In the genomic region with DNA sequence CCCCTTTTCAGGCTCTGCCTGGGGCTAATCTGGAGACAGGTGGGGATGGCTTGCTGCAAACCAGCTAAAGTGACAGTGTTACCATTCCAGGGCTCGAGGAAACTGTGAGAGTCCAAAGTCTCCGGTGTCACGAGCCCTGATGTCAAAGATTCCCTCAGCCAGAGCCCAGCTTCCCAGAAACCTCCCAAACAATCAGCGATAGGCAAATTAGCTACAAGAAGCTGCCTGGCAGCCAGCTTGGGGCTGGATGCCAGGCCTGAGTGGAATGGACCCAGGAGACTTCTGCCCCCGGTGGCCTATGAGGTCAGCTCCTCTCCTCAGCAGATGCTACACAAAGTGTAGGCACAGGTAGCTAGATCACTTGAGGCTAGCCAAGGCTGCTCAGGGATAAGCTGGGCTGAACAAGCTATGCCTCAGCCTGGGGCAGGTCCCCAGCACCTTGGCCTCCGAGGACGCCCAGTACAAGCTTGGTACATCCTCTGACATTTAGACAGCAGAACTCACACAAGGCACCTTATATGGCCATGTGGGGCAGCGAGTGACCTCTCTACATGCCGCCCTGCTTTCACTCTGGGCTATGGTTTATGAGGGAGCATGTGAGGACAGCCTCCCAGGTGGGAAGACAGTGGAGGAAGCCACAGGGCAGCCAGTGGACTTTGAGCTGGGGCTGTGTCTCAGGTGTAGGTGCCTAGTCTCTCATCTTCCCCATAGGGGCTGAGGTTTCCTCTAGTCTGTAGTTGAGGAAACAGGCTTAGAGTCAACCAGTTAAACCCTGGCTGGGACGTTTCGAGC, we compare ENCODE assay signal across 11 mouse cellular contexts. TPM values are rescaled to one million over a fixed set of nuclear protein-coding genes. Genes with fewer than 3 reads are reported as not detected.
DNase-seq lines count a peak whose midpoint lies in the region; ATAC-seq lines count a peak whose summit lies in the region.
"Had no signal": no experiment of that assay in that cellular context is flagged by ENCODE, and none has a peak within 500 bp of the region (broad histone marks: within the 10 kb centered on the region; RNA-seq: fewer than 3 reads in every experiment).

No protein-coding gene starts in this region.

- 78% methylated on average over 11 of the region's 11 CpGs for WGBS in kidney, embryonic 15.5 days
- WGBS in intestine, embryonic 16.5 days, result 62% methylated on average over 11 of the region's 11 CpGs
- 88% methylated on average over 11 of the region's 11 CpGs for WGBS in forebrain, embryonic 13.5 days

- no peak overlapping the region for H3K27ac ChIP-seq in kidney, embryonic 15.5 days
- H3K27ac ChIP-seq in intestine, embryonic 16.5 days (ENCODE audit: low read length), result peak overlapping the region; percentile 58
- H3K27ac ChIP-seq in forebrain, embryonic 13.5 days, result no peak overlapping the region
- H3K27ac ChIP-seq: macrophage had no signal

- no peak overlapping the region for H3K9ac ChIP-seq in kidney, embryonic 15.5 days
- 0 out of 2 replicates have a peak overlapping the region, but pooled peaks have one; percentile 19 for H3K9ac ChIP-seq in intestine, embryonic 16.5 days (ENCODE audit: low read depth, low read length)
- no peak overlapping the region for H3K9ac ChIP-seq in forebrain, embryonic 13.5 days

- peaks cover 22% of the 10 kb centered on the region for H3K4me1 ChIP-seq in kidney, embryonic 15.5 days
- H3K4me1 ChIP-seq in intestine, embryonic 16.5 days (ENCODE audit: control insufficient read depth, insufficient read depth, low read length), result peaks cover 40% of the 10 kb centered on the region
- H3K4me1 ChIP-seq in forebrain, embryonic 13.5 days, result 0 out of 2 replicates have a peak, but pooled peaks cover 4% of the 10 kb centered on the region

- peak; percentile 75 for DNase-seq in kidney, adult 18-20 months
- DNase-seq in adrenal gland, postnatal 14 days, result peak; percentile 49
- DNase-seq in frontal cortex, postnatal 36 days (ENCODE audit: low spot score in 2 of 2), result no peak
- DNase-seq in left cerebral cortex, adult 8-10 months (ENCODE audit: low spot score in 2 of 2), result no peak
- DNase-seq: gastrocnemius, postnatal 14 days had no signal

- H3K27me3 ChIP-seq in kidney, embryonic 15.5 days, result no peaks in the 10 kb centered on the region
- H3K27me3 ChIP-seq in intestine, embryonic 16.5 days (replicated peaks; ENCODE audit: control insufficient read depth, insufficient read depth, low read length), result no peaks in the 10 kb centered on the region
- H3K27me3 ChIP-seq in forebrain, embryonic 13.5 days, result no peaks in the 10 kb centered on the region

- no peaks in the 10 kb centered on the region for H3K36me3 ChIP-seq in kidney, embryonic 15.5 days
- no peaks in the 10 kb centered on the region for H3K36me3 ChIP-seq in intestine, embryonic 16.5 days (ENCODE audit: control insufficient read depth, insufficient read depth, low read length)
- no peaks in the 10 kb centered on the region for H3K36me3 ChIP-seq in forebrain, embryonic 13.5 days (ENCODE audit: poor library complexity, severe bottlenecking)
- H3K36me3 ChIP-seq: forebrain, embryonic 10.5 days had no signal

- no peak for ATAC-seq in kidney, embryonic 15.5 days (replicated peaks; ENCODE audit: low FRiP score)
- ATAC-seq in intestine, embryonic 16.5 days, result peak; percentile 74
- ATAC-seq in megakaryocyte, adult 5-6 weeks (ENCODE audit: poor library complexity, severe bottlenecking), result 0 out of 2 replicates have a peak, but pooled peaks have one; percentile 9
- ATAC-seq in forebrain, embryonic 13.5 days, result no peak

- H3K9me3 ChIP-seq in kidney, embryonic 15.5 days (replicated peaks), result no peaks in the 10 kb centered on the region
- H3K9me3 ChIP-seq in intestine, embryonic 16.5 days (ENCODE audit: control insufficient read depth, low read length), result no peaks in the 10 kb centered on the region
- H3K9me3 ChIP-seq in forebrain, embryonic 13.5 days (replicated peaks), result no peaks in the 10 kb centered on the region
- H3K9me3 ChIP-seq: forebrain, embryonic 10.5 days had no signal

- no peak overlapping the region for H3K4me2 ChIP-seq in kidney, embryonic 15.5 days
- H3K4me2 ChIP-seq in intestine, embryonic 16.5 days (ENCODE audit: low read depth, low read length), result peak overlapping the region; percentile 33; the same call in 1 of the 2 replicates
- no peak overlapping the region for H3K4me2 ChIP-seq in forebrain, embryonic 13.5 days

- H3K4me3 ChIP-seq in kidney, embryonic 15.5 days (replicated peaks), result no peak overlapping the region
- H3K4me3 ChIP-seq in intestine, embryonic 16.5 days (ENCODE audit: low read length), result no peak overlapping the region
- H3K4me3 ChIP-seq in forebrain, embryonic 13.5 days, result no peak overlapping the region
- H3K4me3 ChIP-seq: forebrain, embryonic 10.5 days had no signal

RNA-seq across cellular contexts. Expression of a gene that starts 19.7 kb away (rescaled TPM):
- 44.5 and 45.1 TPM in 2 replicates for polyA plus RNA-seq in kidney, embryonic 15.5 days (2015; fragmentation: Nextera tagmentation; extraction: Ambion mirVana)
- total RNA-seq in adrenal gland, postnatal 14 days (2021), result 9.3 and 10.0 TPM in 2 replicates
- polyA plus RNA-seq in intestine, embryonic 16.5 days (2015; fragmentation: Nextera tagmentation; extraction: Ambion mirVana), result 43.1 and 44.1 TPM in 2 replicates
- total RNA-seq in megakaryocyte, adult 5-6 weeks (2015), result 19.9 and 25.9 TPM in 2 replicates
- total RNA-seq in megakaryocyte, adult 5-6 weeks (2017), result 33.7 and 45.2 TPM in 2 replicates
- 37.2 and 42.5 TPM in 2 replicates for polyA plus RNA-seq in forebrain, embryonic 13.5 days (2015; fragmentation: Nextera tagmentation; extraction: Ambion mirVana)
- 1 to 10 TPM; 1.1 to 2.2 (median 1.4) TPM for total RNA-seq in left cerebral cortex, adult 8-10 months (2022)

Comparison
In these comparisons a context has a peak if more than half of its experiments do, and no peak if none do; other contexts are left out.
1. DNase-seq: peak in kidney, adult 18-20 months (single experiment) and adrenal gland, postnatal 14 days (single experiment); none in frontal cortex, postnatal 36 days (0 of 2) and left cerebral cortex, adult 8-10 months (0 of 2).
2. ATAC-seq: peak in intestine, embryonic 16.5 days (single experiment) and megakaryocyte, adult 5-6 weeks (single experiment); none in kidney, embryonic 15.5 days (single experiment) and forebrain, embryonic 13.5 days (single experiment).